Mouse (Mus musculus) ES-E14 (cell line): ENCODE measurements around the gene Spats2l.

ENCODE experiments used
- MAFK ChIP-seq: IDR thresholded peaks from 2 replicates; pipeline ENCODE4 v1.6.1; 2014; ENCODE audit warnings: mild to moderate bottlenecking, low read depth, low read length, inconsistent platforms; ENCODE audit not compliant: insufficient read depth
- ZC3H11A ChIP-seq: IDR thresholded peaks from 2 replicates; pipeline ENCODE4 v1.6.1; 2012; ENCODE audit warnings: low read depth, mild to moderate bottlenecking, inconsistent platforms, low read length, borderline replicate concordance
- ZNF384 ChIP-seq: IDR thresholded peaks from 2 replicates; pipeline ENCODE4 v1.6.1; 2012; ENCODE audit warnings: low read depth, low read length, inconsistent platforms

DNA sequence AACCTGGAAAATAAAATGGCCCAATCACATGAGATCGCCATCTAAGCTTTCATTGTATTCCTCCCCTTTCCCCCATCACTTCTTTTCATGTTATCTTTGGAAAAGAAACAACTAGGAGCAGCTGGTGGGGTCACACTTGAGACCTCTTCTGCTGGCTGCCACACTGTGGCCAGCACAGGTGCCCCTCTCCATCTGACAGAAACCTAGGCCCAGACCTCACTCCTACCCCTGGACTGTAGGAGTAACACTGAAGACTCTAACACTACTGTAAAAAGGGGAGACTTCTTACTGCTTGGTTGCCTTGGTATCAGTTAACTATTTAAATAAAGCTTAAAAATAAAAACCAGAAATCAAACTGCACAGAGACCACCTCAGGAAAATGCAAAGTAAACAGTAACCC lies 181.8 kb downstream of the Spats2l start:
- TF ChIP-seq ZC3H11A (no peak), ZNF384 (no peak), MAFK (no peak)
